Comparison of ENCODE assay signal across 8 mouse cellular contexts in the genomic region with DNA sequence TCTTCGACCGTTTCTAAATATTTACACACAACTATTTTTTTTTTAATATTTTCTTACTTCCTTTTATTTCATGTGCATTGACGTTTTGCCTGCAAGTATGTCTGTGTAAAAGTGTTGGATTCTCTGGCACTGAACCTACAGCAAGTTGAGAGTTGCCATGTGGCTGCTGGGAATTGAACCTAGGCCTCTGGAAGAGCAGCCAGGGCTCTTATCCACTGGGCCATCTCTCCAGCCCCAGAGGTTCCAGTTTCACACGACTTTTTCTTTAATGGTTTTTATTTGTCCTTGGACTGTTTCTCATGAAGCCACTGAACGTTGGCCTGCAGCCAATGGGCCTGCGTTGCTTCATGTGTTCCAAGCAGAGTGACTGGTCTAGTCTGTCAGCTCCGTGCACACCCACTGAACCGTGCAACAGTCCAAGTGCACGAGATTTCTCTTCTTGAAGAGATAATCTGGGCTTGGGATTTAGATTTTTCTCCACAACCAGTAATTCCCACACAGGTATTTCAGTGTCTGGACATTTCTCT. TPM values are rescaled to one million over a fixed set of nuclear protein-coding genes. Genes with fewer than 3 reads are reported as not detected.
DNase-seq lines count a peak whose midpoint lies in the region; ATAC-seq and TF ChIP-seq lines count a peak whose summit lies in the region.

No protein-coding gene starts in this region.

- H3K4me1 ChIP-seq in spleen, adult 2 months (ENCODE audit: control insufficient read depth, insufficient read depth, insufficient read length), result peaks cover 44% of the 10 kb centered on the region
- peaks cover 18% of the 10 kb centered on the region for H3K4me1 ChIP-seq in kidney, adult 2 months (ENCODE audit: control insufficient read depth, insufficient read depth, low read length)

- 28% methylated on average over 9 of the region's 9 CpGs for WGBS in spleen, adult 2 months
- WGBS in kidney, adult 2 months, result 27% methylated on average over 9 of the region's 9 CpGs

- TF ChIP-seq CTCF in spleen, adult 2 months (IDR thresholded peaks at IDR 0.05; ENCODE audit: extremely low read depth, insufficient read depth, insufficient read length, insufficient replicate concordance), result no peak
- TF ChIP-seq CTCF in kidney, adult 2 months (conservative IDR thresholded peaks at IDR 0.05; ENCODE audit: insufficient read depth, insufficient read length, low read depth, low read length), result no peak

- TF ChIP-seq POLR2A in spleen, adult 2 months (IDR thresholded peaks at IDR 0.05; ENCODE audit: low read depth, low read length), result no peak
- no peak for TF ChIP-seq POLR2A in kidney, adult 2 months (IDR thresholded peaks at IDR 0.05; ENCODE audit: low read depth, low read length)

- ATAC-seq in frontal cortex, adult (ENCODE audit: low TSS enrichment), result no peak

- no peak for DNase-seq in spleen, adult 2 months (ENCODE audit: low read depth in 1 of 2, low spot score in 2 of 2)
- no peak for DNase-seq in spleen, postnatal 36 days (ENCODE audit: low spot score in 2 of 2)
- DNase-seq in gastrocnemius, postnatal 10 days, result peak; percentile 44
- DNase-seq in kidney, adult 2 months, result peak; percentile 91
- DNase-seq in lung, postnatal 36 days, result peak; percentile 84
- DNase-seq in right cerebral cortex, postnatal 14 days, result no peak
- no peak for DNase-seq in layer of hippocampus, postnatal 36 days

- H3K36me3 ChIP-seq in spleen, adult 2 months (ENCODE audit: control insufficient read depth, insufficient read depth, low read length), result peaks cover 14% of the 10 kb centered on the region
- H3K36me3 ChIP-seq in kidney, adult 2 months (ENCODE audit: control insufficient read depth, insufficient read depth, low read length), result peaks cover 6% of the 10 kb centered on the region; the same call in 1 of the 2 replicates

- no peaks in the 10 kb centered on the region for H3K27me3 ChIP-seq in spleen, adult 2 months (ENCODE audit: control insufficient read depth, insufficient read depth, low read length)
- H3K27me3 ChIP-seq in kidney, adult 2 months (replicated peaks; ENCODE audit: control insufficient read depth, insufficient read depth, low read length), result no peaks in the 10 kb centered on the region

- no peak overlapping the region for H3K4me3 ChIP-seq in spleen, adult 2 months (ENCODE audit: extremely low read depth, insufficient read depth, insufficient read length)
- no peak overlapping the region for H3K4me3 ChIP-seq in kidney, adult 2 months (ENCODE audit: insufficient read depth, low read depth, low read length)

- H3K27ac ChIP-seq in spleen, adult 2 months (ENCODE audit: insufficient read depth, low read length), result peak overlapping the region; percentile 84; the same call in 1 of the 2 replicates
- no peak overlapping the region for H3K27ac ChIP-seq in kidney, adult 2 months (ENCODE audit: insufficient read depth, low read depth, low read length)

RNA-seq across cellular contexts. Expression of a gene that starts 23.1 kb away (rescaled TPM):
- 0.34 TPM in 1 of 2 replicates, not detected in the other for polyA plus RNA-seq in spleen, adult 2 months (2012; rRNA removed)
- 1 to 10 TPM in 1 of 2 experiments, under 1 TPM in 1; 0.78 to 2.3 TPM for total RNA-seq in gastrocnemius, postnatal 10 days (2021)
- polyA plus RNA-seq in kidney, adult 2 months (2012; rRNA removed), result 0.09 and 0.24 TPM in 2 replicates
- total RNA-seq in layer of hippocampus, postnatal 36 days (2021), result 1 to 10 TPM; 1.5 to 1.9 TPM

RNA-seq across cellular contexts. Expression of a gene that starts 55.8 kb away (rescaled TPM):
- 14.8 and 18.7 TPM in 2 replicates for polyA plus RNA-seq in spleen, adult 2 months (2012; rRNA removed)
- 10 to 100 TPM; 30.6 to 35.2 TPM for total RNA-seq in gastrocnemius, postnatal 10 days (2021)
- polyA plus RNA-seq in kidney, adult 2 months (2012; rRNA removed), result 58.0 and 62.1 TPM in 2 replicates
- 10 to 100 TPM; 49.0 to 53.9 TPM for total RNA-seq in layer of hippocampus, postnatal 36 days (2021)

Comparison
In these comparisons a context has a peak if more than half of its experiments do, and no peak if none do; other contexts are left out.
1. DNase-seq: peak in gastrocnemius, postnatal 10 days (single experiment), kidney, adult 2 months (single experiment) and lung, postnatal 36 days (single experiment); none in spleen, adult 2 months (0 of 2), spleen, postnatal 36 days (0 of 2), right cerebral cortex, postnatal 14 days (single experiment) and layer of hippocampus, postnatal 36 days (0 of 2).